Mouse (Mus musculus) midbrain, embryonic 14.5 days (tissue): Measurements from ENCODE around the gene Tbx5. TPM values are rescaled to one million over a fixed set of nuclear protein-coding genes. Genes with fewer than 3 reads are reported as not detected.

Source experiments
- polyA plus RNA-seq: library from polyadenylated mRNA; unstranded; fragments of >200 nt; fragmentation: Nextera tagmentation; extraction: Ambion mirVana; gene quantifications from 2 replicates; pipeline ENCODE4 v1.2.1, GENCODE M21; 2014

Tbx5 gene
- polyA plus RNA-seq, 1 experiment from 2014 or later, result 0.11 TPM

Other genes with a start within 250 kb of the Tbx5 start
- gene Tbx3, start 162.0 kb upstream of the Tbx5 start, polyA plus RNA-seq, result 0.39 and 2.4 TPM in 2 replicates